Mouse (Mus musculus) midbrain, embryonic 14.5 days (tissue): ENCODE results near the gene Ddx31. TPM values are rescaled to one million over a fixed set of nuclear protein-coding genes. Genes with fewer than 3 reads are reported as not detected.

Experiments
- ATAC-seq: fragments of 200-750 bp; cut with Nextera tagmentation; 2 replicates; pipeline ENCODE4 v1.8.0; 2017; ENCODE audit warnings: moderate number of reproducible peaks, moderate library complexity; ENCODE audit not compliant: low FRiP score, low TSS enrichment
- DNase-seq: peaks from one replicate; pipeline ENCODE4 v3.0.0-alpha.2; 2015
- H3K27ac ChIP-seq: fragments of 300-500 bp; sonication (generic); replicated peaks from 2 replicates; pipeline ENCODE4 v1.5.1; 2014; ENCODE audit warnings: mild to moderate bottlenecking, low read depth, low read length, moderate library complexity
- H3K27me3 ChIP-seq: fragments of 300-500 bp; sonication (generic); 2 replicates; pipeline ENCODE4 v1.6.1; 2014; ENCODE audit warnings: low read length, control low read depth, mixed read lengths; ENCODE audit not compliant: control insufficient read depth, insufficient read depth
- H3K36me3 ChIP-seq: fragments of 300-500 bp; sonication (generic); 2 replicates; pipeline ENCODE4 v1.6.1; 2014; ENCODE audit warnings: low read length, control low read depth; ENCODE audit not compliant: control insufficient read depth, insufficient read depth
- H3K4me1 ChIP-seq: fragments of 300-500 bp; sonication (generic); 2 replicates; pipeline ENCODE4 v1.6.1; 2014; ENCODE audit warnings: mild to moderate bottlenecking, antibody characterized with exemption, low read length, control low read depth; ENCODE audit not compliant: control insufficient read depth, insufficient read depth
- H3K4me2 ChIP-seq: fragments of 300-500 bp; sonication (generic); 2 replicates; pipeline ENCODE4 v1.6.1; 2014; ENCODE audit warnings: mild to moderate bottlenecking, low read length, moderate library complexity
- H3K4me3 ChIP-seq: fragments of 300-500 bp; sonication (generic); replicated peaks from 2 replicates; pipeline ENCODE4 v1.5.1; 2014; ENCODE audit warnings: low read depth, low read length
- H3K9ac ChIP-seq: fragments of 300-500 bp; sonication (generic); replicated peaks from 2 replicates; pipeline ENCODE4 v1.6.1; 2014; ENCODE audit warnings: mild to moderate bottlenecking, low read length, moderate library complexity
- H3K9me3 ChIP-seq: fragments of 300-500 bp; sonication (generic); 2 replicates; pipeline ENCODE4 v1.6.1; 2016; ENCODE audit warnings: low read length, control low read depth, mixed read lengths; ENCODE audit not compliant: control insufficient read depth
- WGBS: fragments of 180-500 bp; shearing (Covaris S2); extraction: QIAGEN DNeasy Blood & Tissue Kit; methylation state at CpG from one replicate; pipeline ENCODE4 v1.1.7; 2014; 5-methylcytosine and 5-hydroxymethylcytosine counted together
- polyA plus RNA-seq: library from polyadenylated mRNA; unstranded; fragments of >200 nt; fragmentation: Nextera tagmentation; extraction: Ambion mirVana; gene quantifications from 2 replicates; pipeline ENCODE4 v1.2.1, GENCODE M21; 2014

The Ddx31 gene
- polyA plus RNA-seq, 1 experiment from 2014 or later, result 14.4 TPM

GRCm38 (mm10) chr2:28912039-28912700 is 72.0 kb downstream of the Ddx31 start:
- ATAC-seq (no peak), DNase-seq (peak; percentile 75)
- no peaks in the 10 kb centered on the region for H3K36me3 ChIP-seq
- H3K9ac ChIP-seq, result peak overlapping the region; percentile 59
- WGBS, result 1% methylated on average over 33 of the region's 33 CpGs
- H3K4me1 ChIP-seq, result peaks cover 29% of the 10 kb centered on the region
- peaks cover 83% of the 10 kb centered on the region for H3K27me3 ChIP-seq
- H3K9me3 ChIP-seq, result no peaks in the 10 kb centered on the region
- H3K27ac ChIP-seq, result peak overlapping the region; percentile 87
- H3K4me2 ChIP-seq, result peak overlapping the region; percentile 54
- H3K4me3 ChIP-seq, result peak overlapping the region; percentile 43

- whole genome bisulfite sequencing, result 2% methylated on average over 4 of the region's 4 CpGs
- Histone ChIP-seq H3K27me3 (peaks cover 81% of the 10 kb centered on the region), H3K4me1 (peaks cover 26% of the 10 kb centered on the region), H3K36me3 (no peaks in the 10 kb centered on the region), H3K27ac (peak overlapping the region; percentile 87), H3K4me2 (peak overlapping the region; percentile 54), H3K4me3 (peak overlapping the region; percentile 43), H3K9me3 (no peaks in the 10 kb centered on the region), H3K9ac (peak overlapping the region; percentile 59)
- ATAC-seq (no peak), DNase-seq (peak; percentile 36)
Observed at GRCm38 (mm10) chr2:28912961-28913360, 72.8 kb downstream of the Ddx31 start.

GRCm38 (mm10) chr2:28914121-28914520 is 73.9 kb downstream of the Ddx31 start:
- ATAC-seq (no peak), DNase-seq (no peak)
- peak overlapping the region; percentile 59 for H3K9ac ChIP-seq
- peaks cover 76% of the 10 kb centered on the region for H3K27me3 ChIP-seq
- WGBS, result 8% methylated on average over 2 of the region's 2 CpGs
- peak overlapping the region; percentile 43 for H3K4me3 ChIP-seq
- peaks cover 16% of the 10 kb centered on the region; the same call in 1 of the 2 replicates for H3K4me1 ChIP-seq
- H3K36me3 ChIP-seq, result no peaks in the 10 kb centered on the region
- H3K4me2 ChIP-seq, result peak overlapping the region; percentile 54
- H3K9me3 ChIP-seq, result no peaks in the 10 kb centered on the region
- peak overlapping the region; percentile 87 for H3K27ac ChIP-seq

- H3K36me3 ChIP-seq, result no peaks in the 10 kb centered on the region
- peaks cover 73% of the 10 kb centered on the region for H3K27me3 ChIP-seq
- peak overlapping the region; percentile 54 for H3K4me2 ChIP-seq
- peak overlapping the region; percentile 87 for H3K27ac ChIP-seq
- peak; percentile 28; the same call in 1 of the 2 replicates for ATAC-seq
- H3K4me3 ChIP-seq, result peak overlapping the region; percentile 43
- peaks cover 12% of the 10 kb centered on the region; the same call in 1 of the 2 replicates for H3K4me1 ChIP-seq
- H3K9ac ChIP-seq, result peak overlapping the region; percentile 59
- 1% methylated on average over 22 of the region's 22 CpGs for WGBS
- no peaks in the 10 kb centered on the region for H3K9me3 ChIP-seq
- peak; percentile 43 for DNase-seq
Observed at GRCm38 (mm10) chr2:28915104-28915738, 75.0 kb downstream of the Ddx31 start.

GRCm38 (mm10) chr2:28915768-28916512 is 75.7 kb downstream of the Ddx31 start:
- peaks cover 72% of the 10 kb centered on the region for H3K27me3 ChIP-seq
- peak overlapping the region; percentile 54 for H3K4me2 ChIP-seq
- H3K4me1 ChIP-seq, result peaks cover 9% of the 10 kb centered on the region; the same call in 1 of the 2 replicates
- no peaks in the 10 kb centered on the region for H3K36me3 ChIP-seq
- H3K4me3 ChIP-seq, result peak overlapping the region; percentile 43
- ATAC-seq (peak; percentile 10; the same call in 1 of the 2 replicates), DNase-seq (peak; percentile 62)
- WGBS, result under 1% methylated on average over 49 of the region's 50 CpGs
- H3K27ac ChIP-seq, result peak overlapping the region; percentile 87
- H3K9me3 ChIP-seq, result no peaks in the 10 kb centered on the region
- H3K9ac ChIP-seq, result peak overlapping the region; percentile 59

- ATAC-seq, result no peak
- DNase-seq, result peak; percentile 76
- peak within 1 kb of the TSS; percentile 59 for H3K9ac ChIP-seq
- peak within 1 kb of the TSS; percentile 54 for H3K4me2 ChIP-seq
- H3K36me3 ChIP-seq, result no peaks in the 10 kb centered on the region
- WGBS, result 2% methylated on average over 18 of the region's 18 CpGs
- H3K4me1 ChIP-seq, result 0 out of 2 replicates have a peak, but pooled peaks cover 4% of the 10 kb centered on the region
- H3K27ac ChIP-seq, result peak within 1 kb of the TSS; percentile 87
- H3K4me3 ChIP-seq, result peak within 1 kb of the TSS; percentile 43
- H3K9me3 ChIP-seq, result no peaks in the 10 kb centered on the region
- H3K27me3 ChIP-seq, result peaks cover 66% of the 10 kb centered on the region
Observed at GRCm38 (mm10) chr2:28916513-28916865, 76.3 kb downstream of the Ddx31 start, which contains the start of gene Barhl1. Gene Barhl1, minus strand, starts transcription at chr2:28916668.

- Histone ChIP-seq H3K4me3 (peak overlapping the region; percentile 43), H3K36me3 (no peaks in the 10 kb centered on the region), H3K27me3 (peaks cover 65% of the 10 kb centered on the region), H3K4me2 (peak overlapping the region; percentile 54), H3K27ac (peak overlapping the region; percentile 83), H3K9ac (peak overlapping the region; percentile 57; the same call in 1 of the 2 replicates), H3K9me3 (no peaks in the 10 kb centered on the region), H3K4me1 (0 out of 2 replicates have a peak, but pooled peaks cover 4% of the 10 kb centered on the region)
- 6% methylated on average over 11 of the region's 11 CpGs for WGBS
- ATAC-seq (no peak), DNase-seq (peak; percentile 37)
Observed at GRCm38 (mm10) chr2:28917156-28917517, 76.9 kb downstream of the Ddx31 start.

GRCm38 (mm10) chr2:28917518-28918361 is 77.5 kb downstream of the Ddx31 start:
- WGBS, result under 1% methylated on average over 73 of the region's 73 CpGs
- Histone ChIP-seq H3K9me3 (no peaks in the 10 kb centered on the region), H3K4me3 (peak overlapping the region; percentile 43), H3K27ac (peak overlapping the region; percentile 83), H3K36me3 (no peaks in the 10 kb centered on the region), H3K4me2 (peak overlapping the region; percentile 54), H3K27me3 (peaks cover 71% of the 10 kb centered on the region), H3K9ac (peak overlapping the region; percentile 57), H3K4me1 (0 out of 2 replicates have a peak, but pooled peaks cover 4% of the 10 kb centered on the region)
- ATAC-seq (no peak), DNase-seq (peak; percentile 66)
